Mouse (Mus musculus): ENCODE data around the gene B4galnt2. TPM values are rescaled to one million over a fixed set of nuclear protein-coding genes. Genes with fewer than 3 reads are reported as not detected.

The B4galnt2 gene
- polyA plus RNA-seq, 1 experiment, result not detected

DNA sequence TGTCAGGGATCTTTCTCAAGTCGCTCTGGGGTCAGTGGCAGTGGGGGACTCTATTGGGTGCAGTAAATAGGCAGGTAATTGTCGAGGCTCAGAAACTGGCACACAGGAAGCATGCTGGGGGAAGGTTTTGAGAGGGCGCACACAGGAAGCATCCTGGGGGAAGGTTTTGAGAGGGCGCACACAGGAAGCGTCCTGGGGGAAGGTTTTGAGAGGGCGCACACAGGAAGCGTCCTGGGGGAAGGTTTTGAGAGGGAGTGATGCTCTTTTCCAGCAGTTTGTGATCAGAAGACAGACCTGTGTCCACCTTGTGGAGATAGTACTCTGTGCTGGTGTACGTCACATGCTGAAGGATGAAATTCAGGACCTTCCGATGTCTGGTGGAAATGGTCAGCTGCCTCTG is 38.9 kb downstream of the B4galnt2 start:
- 41% methylated on average over 9 of the region's 9 CpGs for WGBS
- no peak overlapping the region for H3K4me3 ChIP-seq (replicated peaks; ENCODE audit: control insufficient read depth, low read depth, low read length)
- TF ChIP-seq CTCF (IDR thresholded peaks at IDR 0.05; ENCODE audit: control insufficient read depth, insufficient read depth, low read length) (no peak), POLR2A (IDR thresholded peaks at IDR 0.05; ENCODE audit: borderline replicate concordance, control insufficient read depth, low read depth, low read length) (no peak)
- H3K4me1 ChIP-seq (ENCODE audit: control insufficient read depth, insufficient read depth, low read length), result no peaks in the 10 kb centered on the region
- no peak overlapping the region for H3K27ac ChIP-seq (ENCODE audit: control insufficient read depth, insufficient read depth, low read depth, low read length, poor library complexity)

DNA sequence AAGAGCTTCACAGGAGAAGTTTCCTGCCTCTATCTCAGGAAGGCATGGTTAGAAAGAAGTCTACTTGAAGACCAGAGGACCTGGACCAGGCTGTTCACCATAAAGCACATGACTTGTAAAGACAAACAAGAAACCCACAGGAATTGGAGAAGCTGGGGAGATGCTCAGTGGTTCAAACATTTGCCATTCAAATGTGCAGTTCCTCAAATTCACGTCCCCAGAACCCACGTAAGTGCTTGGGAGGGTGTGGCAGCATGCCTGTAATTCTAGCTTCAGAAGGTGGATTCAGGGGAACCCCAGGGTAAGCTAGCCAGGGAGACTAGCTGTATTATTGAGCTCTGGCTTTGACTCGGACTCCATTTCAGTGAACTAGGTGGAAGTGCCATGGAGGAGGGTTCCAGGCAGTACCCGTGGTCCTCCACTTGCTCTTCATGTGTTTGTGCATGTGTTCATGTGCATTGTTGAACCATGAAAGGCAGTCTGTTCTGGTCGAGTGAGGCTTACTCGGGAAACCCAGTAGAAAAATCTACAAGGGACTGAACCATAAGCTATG is 44.7 kb downstream of the B4galnt2 start:
- Histone ChIP-seq H3K27ac (ENCODE audit: control insufficient read depth, insufficient read depth, low read depth, low read length, poor library complexity) (no peak overlapping the region), H3K4me1 (ENCODE audit: control insufficient read depth, insufficient read depth, low read length) (no peaks in the 10 kb centered on the region), H3K4me3 (replicated peaks; ENCODE audit: control insufficient read depth, low read depth, low read length) (no peak overlapping the region)
- 41% methylated on average over 6 of the region's 6 CpGs for WGBS
- no peak for TF ChIP-seq CTCF (IDR thresholded peaks at IDR 0.05; ENCODE audit: control insufficient read depth, insufficient read depth, low read length)
- no peak for TF ChIP-seq POLR2A (IDR thresholded peaks at IDR 0.05; ENCODE audit: borderline replicate concordance, control insufficient read depth, low read depth, low read length)

DNA sequence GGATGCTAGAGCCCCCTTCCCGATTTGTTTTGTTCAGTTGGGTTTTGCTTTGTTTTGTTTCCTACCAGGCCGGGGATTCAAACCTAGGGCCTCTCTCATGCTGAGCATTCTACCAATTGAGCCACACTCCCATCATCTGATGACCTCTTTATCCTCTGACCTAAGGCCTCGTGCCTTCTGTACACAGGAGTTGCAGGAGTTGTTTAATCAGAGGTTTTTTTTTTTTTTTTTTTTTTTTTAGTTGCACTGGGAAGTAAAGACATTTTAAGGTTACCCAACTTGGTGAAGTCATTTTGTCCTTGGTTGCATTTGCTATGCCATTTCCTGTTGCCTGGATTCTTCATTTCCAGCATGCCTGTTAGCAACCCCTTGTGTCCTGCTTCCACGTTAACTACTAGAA is 45.2 kb downstream of the B4galnt2 start:
- WGBS, result 55% methylated on average over 4 of the region's 4 CpGs

DNA sequence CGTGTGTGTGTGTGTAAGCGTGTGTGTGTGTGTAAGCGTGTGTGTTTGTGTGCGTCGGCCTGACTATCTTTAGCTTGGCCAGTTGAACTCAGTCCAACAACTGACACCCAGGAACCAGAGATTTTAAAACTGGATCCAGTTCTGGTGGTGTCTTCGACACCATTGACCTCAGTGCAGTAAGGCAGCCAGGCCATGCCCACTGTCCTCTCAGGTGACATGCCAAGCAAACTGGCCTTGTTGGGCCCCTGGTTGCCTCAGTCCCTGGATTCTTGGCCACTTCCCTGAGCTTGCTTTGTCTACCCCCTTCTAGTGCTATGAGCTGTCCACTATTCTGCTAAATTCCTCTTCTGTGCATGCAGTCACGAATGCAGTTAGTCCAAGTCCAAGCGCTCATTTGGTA is 53.3 kb downstream of the B4galnt2 start:
- no peak for TF ChIP-seq CTCF (IDR thresholded peaks at IDR 0.05; ENCODE audit: control insufficient read depth, insufficient read depth, low read length)
- TF ChIP-seq POLR2A (IDR thresholded peaks at IDR 0.05; ENCODE audit: borderline replicate concordance, control insufficient read depth, low read depth, low read length), result no peak
- WGBS, result 75% methylated on average over 8 of the region's 8 CpGs
- Histone ChIP-seq H3K27ac (ENCODE audit: control insufficient read depth, insufficient read depth, low read depth, low read length, poor library complexity) (no peak overlapping the region), H3K4me1 (ENCODE audit: control insufficient read depth, insufficient read depth, low read length) (peaks cover 1% of the 10 kb centered on the region; the same call in 1 of the 2 replicates), H3K4me3 (replicated peaks; ENCODE audit: control insufficient read depth, low read depth, low read length) (no peak overlapping the region)

More for the DNA sequence above, 45.2 kb downstream of the B4galnt2 start:
- no peak overlapping the region for H3K27ac ChIP-seq (ENCODE audit: control insufficient read depth, insufficient read depth, low read depth, low read length, poor library complexity)
- H3K4me3 ChIP-seq (replicated peaks; ENCODE audit: control insufficient read depth, low read depth, low read length), result no peak overlapping the region
- H3K4me1 ChIP-seq (ENCODE audit: control insufficient read depth, insufficient read depth, low read length), result no peaks in the 10 kb centered on the region
- TF ChIP-seq POLR2A (IDR thresholded peaks at IDR 0.05; ENCODE audit: borderline replicate concordance, control insufficient read depth, low read depth, low read length) (no peak), CTCF (IDR thresholded peaks at IDR 0.05; ENCODE audit: control insufficient read depth, insufficient read depth, low read length) (no peak)

DNA sequence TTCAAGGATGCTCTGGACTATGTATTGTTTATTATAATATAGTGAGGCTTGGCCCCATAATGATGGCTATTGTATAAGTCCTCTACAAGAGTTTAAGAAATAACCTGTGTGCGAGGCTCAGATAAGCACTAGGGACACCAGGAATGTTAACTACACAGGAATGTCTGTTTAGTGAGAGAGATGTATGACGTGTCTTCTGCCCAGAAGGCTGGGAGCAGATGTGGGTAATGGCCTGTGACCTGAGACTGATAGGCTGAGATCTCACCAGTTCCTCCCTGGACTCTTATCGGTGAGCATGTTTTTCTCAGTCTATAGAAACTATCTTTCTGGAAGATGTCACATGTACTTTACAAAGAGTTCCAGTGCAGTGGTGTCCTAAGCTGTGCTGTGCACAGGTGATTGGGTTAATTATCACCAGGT is 54.6 kb downstream of the B4galnt2 start:
- TF ChIP-seq POLR2A (IDR thresholded peaks at IDR 0.05; ENCODE audit: borderline replicate concordance, control insufficient read depth, low read depth, low read length) (no peak), CTCF (IDR thresholded peaks at IDR 0.05; ENCODE audit: control insufficient read depth, insufficient read depth, low read length) (no peak)
- Histone ChIP-seq H3K4me3 (replicated peaks; ENCODE audit: control insufficient read depth, low read depth, low read length) (peak overlapping the region; percentile 83), H3K4me1 (ENCODE audit: control insufficient read depth, insufficient read depth, low read length) (peaks cover 1% of the 10 kb centered on the region; the same call in 1 of the 2 replicates), H3K27ac (ENCODE audit: control insufficient read depth, insufficient read depth, low read depth, low read length, poor library complexity) (peak overlapping the region; percentile 96; the same call in 1 of the 2 replicates)
- 35% methylated on average over 3 of the region's 3 CpGs for WGBS

DNA sequence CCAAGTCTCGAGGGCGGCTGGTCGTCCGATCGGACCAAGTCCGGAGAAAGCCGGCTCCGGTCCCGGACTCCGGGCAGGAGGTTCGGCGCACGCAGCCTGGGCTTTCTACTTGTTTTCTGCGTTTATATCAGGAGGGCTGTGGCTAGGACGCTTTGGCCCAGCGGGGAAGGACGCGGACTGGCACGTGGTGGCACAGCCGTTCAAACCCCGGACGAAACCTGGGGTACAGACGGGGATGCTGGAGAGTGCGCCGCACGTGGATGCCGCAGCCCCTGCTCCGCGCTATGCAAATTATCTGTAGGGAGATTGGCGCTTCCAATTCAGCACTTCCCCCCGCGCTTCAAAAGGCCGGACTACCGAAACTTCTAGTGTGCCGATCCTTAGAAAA is 55.2 kb downstream of the B4galnt2 start:
- Histone ChIP-seq H3K4me1 (ENCODE audit: control insufficient read depth, insufficient read depth, low read length) (peaks cover 1% of the 10 kb centered on the region; the same call in 1 of the 2 replicates), H3K4me3 (replicated peaks; ENCODE audit: control insufficient read depth, low read depth, low read length) (peak overlapping the region; percentile 83), H3K27ac (ENCODE audit: control insufficient read depth, insufficient read depth, low read depth, low read length, poor library complexity) (peak overlapping the region; percentile 96)
- under 1% methylated on average over 35 of the region's 35 CpGs for WGBS
- TF ChIP-seq CTCF (IDR thresholded peaks at IDR 0.05; ENCODE audit: control insufficient read depth, insufficient read depth, low read length), result no peak
- peak; percentile 49; the same call in 1 of the 2 replicates for TF ChIP-seq POLR2A (IDR thresholded peaks at IDR 0.05; ENCODE audit: borderline replicate concordance, control insufficient read depth, low read depth, low read length)

DNA sequence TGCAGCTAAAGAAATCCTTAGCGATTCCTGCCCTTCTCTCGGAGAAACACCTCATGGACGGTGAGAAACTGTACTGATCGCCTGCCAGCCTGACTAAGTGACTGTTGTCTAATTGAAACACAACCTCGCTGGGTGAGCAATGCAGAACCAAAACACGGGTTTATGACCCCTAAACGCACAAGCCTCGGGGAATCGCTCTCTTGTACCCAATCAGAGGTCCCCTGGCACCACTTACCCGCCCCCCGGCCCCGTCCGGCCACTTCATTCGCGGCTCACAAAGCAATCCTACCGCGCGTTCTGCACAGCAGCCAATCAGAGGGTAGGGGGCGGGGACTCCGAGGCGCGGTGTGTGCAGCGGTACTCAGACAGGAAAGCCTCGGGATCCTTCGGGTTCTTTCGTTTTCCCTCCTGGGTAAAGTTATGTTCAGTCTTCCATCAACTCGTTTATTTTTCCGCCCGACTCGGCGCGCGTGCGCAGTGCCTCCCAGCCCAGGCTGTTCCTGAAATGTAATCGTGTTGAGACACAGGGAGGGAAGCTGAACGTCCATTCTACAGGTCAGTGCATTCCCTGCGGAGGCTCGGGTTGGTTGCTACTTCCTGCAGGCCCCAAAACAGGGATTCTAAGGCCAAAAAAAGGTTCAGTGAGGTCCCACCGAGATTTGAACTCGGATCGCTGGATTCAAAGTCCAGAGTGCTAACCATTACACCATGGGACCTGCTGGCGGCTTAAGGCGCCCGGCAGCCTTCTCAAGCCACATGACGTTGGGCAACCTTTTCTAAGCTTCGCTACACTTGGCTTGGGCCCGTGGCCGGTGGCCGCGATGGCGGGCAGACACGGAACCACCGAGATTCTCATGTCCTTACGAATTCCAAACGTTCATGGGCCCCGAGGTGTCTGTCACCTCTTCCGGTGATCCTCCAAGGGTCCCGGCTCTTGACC is 55.9 kb downstream of the B4galnt2 start:
- WGBS, result under 1% methylated on average over 58 of the region's 58 CpGs
- Histone ChIP-seq H3K4me3 (replicated peaks; ENCODE audit: control insufficient read depth, low read depth, low read length) (peak overlapping the region; percentile 83), H3K27ac (ENCODE audit: control insufficient read depth, insufficient read depth, low read depth, low read length, poor library complexity) (peak overlapping the region; percentile 96), H3K4me1 (ENCODE audit: control insufficient read depth, insufficient read depth, low read length) (peaks cover 1% of the 10 kb centered on the region; the same call in 1 of the 2 replicates)
- no peak for TF ChIP-seq CTCF (IDR thresholded peaks at IDR 0.05; ENCODE audit: control insufficient read depth, insufficient read depth, low read length)
- TF ChIP-seq POLR2A (IDR thresholded peaks at IDR 0.05; ENCODE audit: borderline replicate concordance, control insufficient read depth, low read depth, low read length), result no peak

All from bone marrow, adult 2 months (tissue).